Mouse (Mus musculus): ENCODE results near the gene Baz2a. TPM values are rescaled to one million over a fixed set of nuclear protein-coding genes. Genes with fewer than 3 reads are reported as not detected.

Baz2a gene
- polyA plus RNA-seq, 1 experiment from 2014 or later = 8.1 TPM

- peaks cover 25% of the 10 kb centered on the region for H3K36me3 ChIP-seq (ENCODE audit: control insufficient read depth, insufficient read depth)
- no peaks in the 10 kb centered on the region for H3K9me3 ChIP-seq (ENCODE audit: control insufficient read depth)
- no peaks in the 10 kb centered on the region for H3K27me3 ChIP-seq (replicated peaks; ENCODE audit: control insufficient read depth, insufficient read depth, low read length)
- H3K27ac ChIP-seq (ENCODE audit: low read depth, low read length) = no peak overlapping the region
- H3K9ac ChIP-seq (ENCODE audit: low read depth, low read length) = no peak overlapping the region
- TF ChIP-seq CTCF (IDR thresholded peaks at IDR 0.05; ENCODE audit: low read depth) = peak; percentile 64
- no peak for ATAC-seq
- 93% methylated on average over 1 of the region's 1 CpGs for WGBS
- H3K4me1 ChIP-seq (replicated peaks; ENCODE audit: control insufficient read depth, insufficient read depth, low read length) = peaks cover 4% of the 10 kb centered on the region; the same call in 1 of the 2 replicates
- H3K4me2 ChIP-seq (replicated peaks; ENCODE audit: low read depth) = no peak overlapping the region
- H3K4me3 ChIP-seq (ENCODE audit: low read depth, low read length) = no peak overlapping the region
Measured at GRCm38 (mm10) chr10:128080496-128080895, 10.9 kb upstream of the Baz2a start.

- no peak for ATAC-seq
- Histone ChIP-seq H3K27ac (ENCODE audit: low read depth, low read length) (peak overlapping the region; percentile 80; the same call in 1 of the 2 replicates), H3K27me3 (replicated peaks; ENCODE audit: control insufficient read depth, insufficient read depth, low read length) (no peaks in the 10 kb centered on the region), H3K36me3 (ENCODE audit: control insufficient read depth, insufficient read depth) (peaks cover 30% of the 10 kb centered on the region), H3K9ac (ENCODE audit: low read depth, low read length) (peak overlapping the region; percentile 71), H3K9me3 (ENCODE audit: control insufficient read depth) (no peaks in the 10 kb centered on the region), H3K4me1 (replicated peaks; ENCODE audit: control insufficient read depth, insufficient read depth, low read length) (peaks cover 4% of the 10 kb centered on the region; the same call in 1 of the 2 replicates), H3K4me3 (ENCODE audit: low read depth, low read length) (peak overlapping the region; percentile 95), H3K4me2 (replicated peaks; ENCODE audit: low read depth) (peak overlapping the region; percentile 71)
- 38% methylated on average over 6 of the region's 6 CpGs for WGBS
- TF ChIP-seq CTCF (IDR thresholded peaks at IDR 0.05; ENCODE audit: low read depth) = no peak
Measured at GRCm38 (mm10) chr10:128081807-128082476, 9.4 kb upstream of the Baz2a start.

GRCm38 (mm10) chr10:128082477-128082808 is 8.9 kb upstream of the Baz2a start:
- peak overlapping the region; percentile 95 for H3K4me3 ChIP-seq (ENCODE audit: low read depth, low read length)
- H3K27me3 ChIP-seq (replicated peaks; ENCODE audit: control insufficient read depth, insufficient read depth, low read length) = no peaks in the 10 kb centered on the region
- 5% methylated on average over 9 of the region's 9 CpGs for WGBS
- no peak; the same call in 1 of the 2 replicates for ATAC-seq
- H3K4me1 ChIP-seq (replicated peaks; ENCODE audit: control insufficient read depth, insufficient read depth, low read length) = peaks cover 4% of the 10 kb centered on the region; the same call in 1 of the 2 replicates
- peak overlapping the region; percentile 71 for H3K4me2 ChIP-seq (replicated peaks; ENCODE audit: low read depth)
- H3K27ac ChIP-seq (ENCODE audit: low read depth, low read length) = peak overlapping the region; percentile 80
- no peak for TF ChIP-seq CTCF (IDR thresholded peaks at IDR 0.05; ENCODE audit: low read depth)
- no peaks in the 10 kb centered on the region for H3K9me3 ChIP-seq (ENCODE audit: control insufficient read depth)
- peaks cover 28% of the 10 kb centered on the region for H3K36me3 ChIP-seq (ENCODE audit: control insufficient read depth, insufficient read depth)
- peak overlapping the region; percentile 71 for H3K9ac ChIP-seq (ENCODE audit: low read depth, low read length)

GRCm38 (mm10) chr10:128082880-128083421 is 8.4 kb upstream of the Baz2a start, which contains the start of gene Atp5b:
Gene Atp5b, plus strand, starts transcription at chr10:128083273.
- Histone ChIP-seq H3K4me3 (ENCODE audit: low read depth, low read length) (peak within 1 kb of the TSS; percentile 95), H3K36me3 (ENCODE audit: control insufficient read depth, insufficient read depth) (peaks cover 28% of the 10 kb centered on the region), H3K27me3 (replicated peaks; ENCODE audit: control insufficient read depth, insufficient read depth, low read length) (no peaks in the 10 kb centered on the region), H3K9ac (ENCODE audit: low read depth, low read length) (peak within 1 kb of the TSS; percentile 95), H3K9me3 (ENCODE audit: control insufficient read depth) (no peaks in the 10 kb centered on the region), H3K27ac (ENCODE audit: low read depth, low read length) (peak within 1 kb of the TSS; percentile 80), H3K4me2 (replicated peaks; ENCODE audit: low read depth) (peak within 1 kb of the TSS; percentile 82), H3K4me1 (replicated peaks; ENCODE audit: control insufficient read depth, insufficient read depth, low read length) (peaks cover 4% of the 10 kb centered on the region; the same call in 1 of the 2 replicates)
- peak; percentile 99 for ATAC-seq
- no peak for TF ChIP-seq CTCF (IDR thresholded peaks at IDR 0.05; ENCODE audit: low read depth)
- WGBS = under 1% methylated on average over 34 of the region's 34 CpGs

GRCm38 (mm10) chr10:128083688-128084087 is 7.7 kb upstream of the Baz2a start:
- under 1% methylated on average over 22 of the region's 22 CpGs for WGBS
- Histone ChIP-seq H3K4me3 (ENCODE audit: low read depth, low read length) (peak overlapping the region; percentile 95), H3K27me3 (replicated peaks; ENCODE audit: control insufficient read depth, insufficient read depth, low read length) (no peaks in the 10 kb centered on the region), H3K27ac (ENCODE audit: low read depth, low read length) (peak overlapping the region; percentile 80), H3K4me2 (replicated peaks; ENCODE audit: low read depth) (peak overlapping the region; percentile 82), H3K9ac (ENCODE audit: low read depth, low read length) (peak overlapping the region; percentile 95), H3K9me3 (ENCODE audit: control insufficient read depth) (no peaks in the 10 kb centered on the region), H3K36me3 (ENCODE audit: control insufficient read depth, insufficient read depth) (peaks cover 34% of the 10 kb centered on the region), H3K4me1 (replicated peaks; ENCODE audit: control insufficient read depth, insufficient read depth, low read length) (peaks cover 4% of the 10 kb centered on the region; the same call in 1 of the 2 replicates)
- no peak for TF ChIP-seq CTCF (IDR thresholded peaks at IDR 0.05; ENCODE audit: low read depth)
- no peak for ATAC-seq

GRCm38 (mm10) chr10:128084160-128084559 is 7.2 kb upstream of the Baz2a start:
- H3K9me3 ChIP-seq (ENCODE audit: control insufficient read depth) = no peaks in the 10 kb centered on the region
- H3K4me3 ChIP-seq (ENCODE audit: low read depth, low read length) = peak overlapping the region; percentile 95
- peak overlapping the region; percentile 80 for H3K27ac ChIP-seq (ENCODE audit: low read depth, low read length)
- H3K9ac ChIP-seq (ENCODE audit: low read depth, low read length) = peak overlapping the region; percentile 95
- no peak for TF ChIP-seq CTCF (IDR thresholded peaks at IDR 0.05; ENCODE audit: low read depth)
- ATAC-seq = no peak
- peaks cover 38% of the 10 kb centered on the region for H3K36me3 ChIP-seq (ENCODE audit: control insufficient read depth, insufficient read depth)
- H3K4me2 ChIP-seq (replicated peaks; ENCODE audit: low read depth) = peak overlapping the region; percentile 82
- 2% methylated on average over 3 of the region's 3 CpGs for WGBS
- H3K4me1 ChIP-seq (replicated peaks; ENCODE audit: control insufficient read depth, insufficient read depth, low read length) = peaks cover 4% of the 10 kb centered on the region; the same call in 1 of the 2 replicates
- no peaks in the 10 kb centered on the region for H3K27me3 ChIP-seq (replicated peaks; ENCODE audit: control insufficient read depth, insufficient read depth, low read length)

All from intestine, postnatal 0 days (tissue).